Mouse (Mus musculus): ENCODE measurements at regions not wholly inside any gene's neighbourhood (a gene's known extent, or its start where the extent isn't known, plus 50 kb on each side); places are given as distances from the start of the nearest gene placed in this dataset.

- no peak for ATAC-seq (ENCODE audit: poor library complexity, severe bottlenecking)
Measured at GRCm38 (mm10) chr6:140368354-140369069, 55.3 kb upstream of the Plekha5 start.

- ATAC-seq (ENCODE audit: poor library complexity, severe bottlenecking), result no peak
Measured at GRCm38 (mm10) chr6:140367303-140367702, 56.6 kb upstream of the Plekha5 start.

- no peak for ATAC-seq (ENCODE audit: poor library complexity, severe bottlenecking)
Measured at GRCm38 (mm10) chr6:140366791-140367190, 57.1 kb upstream of the Plekha5 start.

GRCm38 (mm10) chr6:140360996-140361395 lies 62.9 kb upstream of the Plekha5 start:
- no peak for ATAC-seq (ENCODE audit: poor library complexity, severe bottlenecking)

- ATAC-seq (ENCODE audit: poor library complexity, severe bottlenecking), result no peak
Measured at GRCm38 (mm10) chr6:140357901-140358300, 66.0 kb upstream of the Plekha5 start.

GRCm38 (mm10) chr6:140357300-140357699 lies 66.6 kb upstream of the Plekha5 start:
- ATAC-seq (ENCODE audit: poor library complexity, severe bottlenecking), result no peak

- no peak for ATAC-seq (ENCODE audit: poor library complexity, severe bottlenecking)
Measured at GRCm38 (mm10) chr6:140354082-140354481, 69.8 kb upstream of the Plekha5 start.

GRCm38 (mm10) chr6:140353610-140354009 lies 70.2 kb upstream of the Plekha5 start:
- peak; percentile 47 for ATAC-seq (ENCODE audit: poor library complexity, severe bottlenecking)

- ATAC-seq (ENCODE audit: poor library complexity, severe bottlenecking), result no peak
Measured at GRCm38 (mm10) chr6:140351365-140352095, 72.3 kb upstream of the Plekha5 start.

- ATAC-seq (ENCODE audit: poor library complexity, severe bottlenecking), result no peak
Measured at GRCm38 (mm10) chr6:140348578-140348977, 75.3 kb upstream of the Plekha5 start.

GRCm38 (mm10) chr6:140346929-140347328 lies 76.9 kb upstream of the Plekha5 start:
- ATAC-seq (ENCODE audit: poor library complexity, severe bottlenecking), result no peak

GRCm38 (mm10) chr6:140343638-140344037 lies 80.2 kb upstream of the Plekha5 start:
- no peak for ATAC-seq (ENCODE audit: poor library complexity, severe bottlenecking)

- ATAC-seq (ENCODE audit: poor library complexity, severe bottlenecking), result no peak
Measured at GRCm38 (mm10) chr6:140342881-140343280, 81.0 kb upstream of the Plekha5 start.

- no peak for ATAC-seq (ENCODE audit: poor library complexity, severe bottlenecking)
Measured at GRCm38 (mm10) chr6:140339731-140340130, 84.1 kb upstream of the Plekha5 start.

- ATAC-seq (ENCODE audit: poor library complexity, severe bottlenecking), result no peak
Measured at GRCm38 (mm10) chr6:140337897-140338749, 85.7 kb upstream of the Plekha5 start.

GRCm38 (mm10) chr6:140337083-140337491 lies 86.8 kb upstream of the Plekha5 start:
- ATAC-seq (ENCODE audit: poor library complexity, severe bottlenecking), result no peak

GRCm38 (mm10) chr6:140336414-140336941 lies 87.4 kb upstream of the Plekha5 start:
- ATAC-seq (ENCODE audit: poor library complexity, severe bottlenecking), result no peak

- no peak for ATAC-seq (ENCODE audit: poor library complexity, severe bottlenecking)
Measured at GRCm38 (mm10) chr6:140333397-140333796, 90.5 kb upstream of the Plekha5 start.

GRCm38 (mm10) chr6:140308641-140309040 lies 115.2 kb upstream of the Plekha5 start:
- ATAC-seq (ENCODE audit: poor library complexity, severe bottlenecking), result no peak

GRCm38 (mm10) chr6:140306811-140307558 lies 116.9 kb upstream of the Plekha5 start:
- ATAC-seq (ENCODE audit: poor library complexity, severe bottlenecking), result no peak
